Mouse (Mus musculus): ENCODE data around the gene Tor4a.

Gene Tor4a

GRCm38 (mm10) chr2:25196172-25196954 is at the start of gene Tor4a:
TSS of gene Tor4a (minus strand) at chr2:25196886.
- no peak for DNase-seq (ENCODE audit: low spot score)

GRCm38 (mm10) chr2:25244144-25244543 is 47.5 kb upstream of the Tor4a start:
- no peak for DNase-seq (ENCODE audit: low spot score)

- DNase-seq (ENCODE audit: low spot score), result no peak
Observed at GRCm38 (mm10) chr2:25243342-25243741, 46.7 kb upstream of the Tor4a start.

- no peak for DNase-seq (ENCODE audit: low spot score)
Observed at GRCm38 (mm10) chr2:25242101-25242506, 45.4 kb upstream of the Tor4a start, which contains the start of the genes Rnf208 and Cysrt1. TSS of gene Rnf208 (plus strand) at chr2:25242255. TSS of gene Cysrt1 (minus strand) at chr2:25242452.

GRCm38 (mm10) chr2:25241438-25241775 is 44.7 kb upstream of the Tor4a start:
- no peak for DNase-seq (ENCODE audit: low spot score)

GRCm38 (mm10) chr2:25240723-25241437 is 44.2 kb upstream of the Tor4a start:
- no peak for DNase-seq (ENCODE audit: low spot score)

GRCm38 (mm10) chr2:25240310-25240709 is 43.6 kb upstream of the Tor4a start:
- DNase-seq (ENCODE audit: low spot score), result no peak

- no peak for DNase-seq (ENCODE audit: low spot score)
Observed at GRCm38 (mm10) chr2:25239766-25240165, 43.1 kb upstream of the Tor4a start.

- DNase-seq (ENCODE audit: low spot score), result no peak
Observed at GRCm38 (mm10) chr2:25238106-25238505, 41.4 kb upstream of the Tor4a start.

- DNase-seq (ENCODE audit: low spot score), result no peak
Observed at GRCm38 (mm10) chr2:25237522-25237921, 40.8 kb upstream of the Tor4a start.

GRCm38 (mm10) chr2:25236614-25237013 is 39.9 kb upstream of the Tor4a start, which contains the start of gene Rnf224:
TSS of gene Rnf224 (minus strand) at chr2:25236787.
- no peak for DNase-seq (ENCODE audit: low spot score)

- DNase-seq (ENCODE audit: low spot score), result no peak
Observed at GRCm38 (mm10) chr2:25234551-25235220, 38.0 kb upstream of the Tor4a start.

GRCm38 (mm10) chr2:25234050-25234449 is 37.4 kb upstream of the Tor4a start, which contains the start of gene Slc34a3:
TSS of gene Slc34a3 (minus strand) at chr2:25234364.
- no peak for DNase-seq (ENCODE audit: low spot score)

GRCm38 (mm10) chr2:25233421-25233820 is 36.7 kb upstream of the Tor4a start:
- no peak for DNase-seq (ENCODE audit: low spot score)

- DNase-seq (ENCODE audit: low spot score), result no peak
Observed at GRCm38 (mm10) chr2:25231038-25231437, 34.4 kb upstream of the Tor4a start.

GRCm38 (mm10) chr2:25230581-25230980 is 33.9 kb upstream of the Tor4a start:
- DNase-seq (ENCODE audit: low spot score), result no peak

GRCm38 (mm10) chr2:25229582-25229981 is 32.9 kb upstream of the Tor4a start:
- no peak for DNase-seq (ENCODE audit: low spot score)

GRCm38 (mm10) chr2:25228995-25229530 is 32.4 kb upstream of the Tor4a start:
- DNase-seq (ENCODE audit: low spot score), result no peak

GRCm38 (mm10) chr2:25228431-25228889 is 31.8 kb upstream of the Tor4a start:
- DNase-seq (ENCODE audit: low spot score), result peak; percentile 79

GRCm38 (mm10) chr2:25227406-25227805 is 30.7 kb upstream of the Tor4a start:
- no peak for DNase-seq (ENCODE audit: low spot score)

- DNase-seq (ENCODE audit: low spot score), result no peak
Observed at GRCm38 (mm10) chr2:25226864-25227263, 30.2 kb upstream of the Tor4a start.

GRCm38 (mm10) chr2:25225811-25226379 is 29.2 kb upstream of the Tor4a start:
- no peak for DNase-seq (ENCODE audit: low spot score)

All from urinary bladder, postnatal 10 days (tissue).